Mouse (Mus musculus) spleen, adult 12 weeks (tissue): Measurements from ENCODE around the gene Bhlhe41.
A peak's percentile ranks its signal among the peaks of the same experiment; 100 is the strongest.

ENCODE experiments used
- DNase-seq: peaks from one replicate; pipeline ENCODE4 v3.0.0; 2022; ENCODE audit warnings: low spot score

The Bhlhe41 gene

GRCm38 (mm10) chr6:145870991-145871390, 5.6 kb upstream of the Bhlhe41 start:
- no peak for DNase-seq

- no peak for DNase-seq
Measured at GRCm38 (mm10) chr6:145867111-145867510, 1.8 kb upstream of the Bhlhe41 start.

GRCm38 (mm10) chr6:145865886-145866851, 811 bp upstream of the Bhlhe41 start:
- DNase-seq: no peak

GRCm38 (mm10) chr6:145864171-145864570, 1.2 kb downstream of the Bhlhe41 start:
- DNase-seq: no peak

- DNase-seq: no peak
Measured at GRCm38 (mm10) chr6:145863065-145863971, 2.0 kb downstream of the Bhlhe41 start.

GRCm38 (mm10) chr6:145862739-145863064, 2.7 kb downstream of the Bhlhe41 start:
- DNase-seq: no peak

GRCm38 (mm10) chr6:145862321-145862720, 3.0 kb downstream of the Bhlhe41 start:
- DNase-seq: no peak

GRCm38 (mm10) chr6:145861462-145862227, 3.7 kb downstream of the Bhlhe41 start:
- no peak for DNase-seq

- no peak for DNase-seq
Measured at GRCm38 (mm10) chr6:145860350-145860749, 5.0 kb downstream of the Bhlhe41 start.

GRCm38 (mm10) chr6:145858414-145858813, 6.9 kb downstream of the Bhlhe41 start:
- DNase-seq: no peak

GRCm38 (mm10) chr6:145857428-145857827, 7.9 kb downstream of the Bhlhe41 start:
- no peak for DNase-seq

- peak; percentile 72 for DNase-seq
Measured at GRCm38 (mm10) chr6:145855720-145856551, 9.4 kb downstream of the Bhlhe41 start.

GRCm38 (mm10) chr6:145854756-145855155, 10.6 kb downstream of the Bhlhe41 start:
- no peak for DNase-seq

- DNase-seq: no peak
Measured at GRCm38 (mm10) chr6:145853356-145854079, 11.8 kb downstream of the Bhlhe41 start.

- no peak for DNase-seq
Measured at GRCm38 (mm10) chr6:145852708-145853107, 12.7 kb downstream of the Bhlhe41 start.

- DNase-seq: no peak
Measured at GRCm38 (mm10) chr6:145851956-145852355, 13.4 kb downstream of the Bhlhe41 start.

GRCm38 (mm10) chr6:145850789-145851188, 14.6 kb downstream of the Bhlhe41 start:
- no peak for DNase-seq

- DNase-seq: no peak
Measured at GRCm38 (mm10) chr6:145847661-145848060, 17.7 kb downstream of the Bhlhe41 start.

GRCm38 (mm10) chr6:145846948-145847347, 18.4 kb downstream of the Bhlhe41 start:
- no peak for DNase-seq

GRCm38 (mm10) chr6:145846076-145846475, 19.3 kb downstream of the Bhlhe41 start:
- DNase-seq: no peak
